Mouse (Mus musculus) kidney, postnatal 0 days (tissue): ENCODE measurements at regions not wholly inside any gene's neighbourhood (a gene's known extent, or its start where the extent isn't known, plus 50 kb on each side); places are given as distances from the start of the nearest gene placed in this dataset.
A peak's percentile ranks its signal among the peaks of the same experiment; 100 is the strongest.

ENCODE experiments used
- ATAC-seq: fragments of 200-750 bp; cut with Nextera tagmentation; replicated peaks from 2 replicates; pipeline ENCODE4 v1.8.0; 2017; ENCODE audit warnings: low read depth, moderate number of reproducible peaks, moderate TSS enrichment, moderate library complexity; ENCODE audit not compliant: low FRiP score
- DNase-seq: peaks from one replicate; pipeline ENCODE4 v3.0.0-alpha.2; 2016; ENCODE audit warnings: low spot score
- H3K27ac ChIP-seq: fragments of 300-500 bp; sonication (generic); 2 replicates; pipeline ENCODE4 v1.5.1; 2014; ENCODE audit warnings: mild to moderate bottlenecking
- H3K27me3 ChIP-seq: fragments of 300-500 bp; sonication (generic); 2 replicates; pipeline ENCODE4 v1.6.1; 2014; ENCODE audit warnings: low read length, mixed read lengths; ENCODE audit not compliant: insufficient read depth
- H3K36me3 ChIP-seq: fragments of 300-500 bp; sonication (generic); 2 replicates; pipeline ENCODE4 v1.6.1; 2014; ENCODE audit warnings: low read length, mixed read lengths; ENCODE audit not compliant: insufficient read depth
- H3K4me1 ChIP-seq: fragments of 300-500 bp; sonication (generic); replicated peaks from 2 replicates; pipeline ENCODE4 v1.6.1; 2014; ENCODE audit warnings: antibody characterized with exemption, low read length, mixed read lengths; ENCODE audit not compliant: insufficient read depth
- H3K4me2 ChIP-seq: fragments of 300-500 bp; sonication (generic); 2 replicates; pipeline ENCODE4 v1.6.1; 2014; ENCODE audit warnings: mild to moderate bottlenecking, low read length, moderate library complexity, mixed read lengths
- H3K4me3 ChIP-seq: fragments of 300-500 bp; sonication (generic); replicated peaks from 2 replicates; pipeline ENCODE4 v1.5.1; 2014; ENCODE audit warnings: low read depth, low read length
- H3K9ac ChIP-seq: fragments of 300-500 bp; sonication (generic); 2 replicates; pipeline ENCODE4 v1.6.1; 2014; ENCODE audit warnings: low read depth, low read length
- H3K9me3 ChIP-seq: fragments of 300-500 bp; sonication (generic); replicated peaks from 2 replicates; pipeline ENCODE4 v1.6.1; 2016; ENCODE audit warnings: low read length, inconsistent platforms, mixed read lengths
- CTCF ChIP-seq: IDR thresholded peaks from 2 replicates; pipeline ENCODE4 v1.5.1; 2016; ENCODE audit warnings: antibody characterized with exemption, low read depth, mild to moderate bottlenecking, moderate library complexity
- WGBS: fragments of 180-500 bp; shearing (Covaris S2); extraction: QIAGEN DNeasy Blood & Tissue Kit; methylation state at CpG from one replicate; pipeline ENCODE4 v1.1.7; 2014; 5-methylcytosine and 5-hydroxymethylcytosine counted together

GRCm38 (mm10) chr4:64175938-64176337, 129.1 kb upstream of the Tnc start:
- TF ChIP-seq CTCF = no peak
- peak; percentile 84 for DNase-seq
- Histone ChIP-seq H3K27me3 (no peaks in the 10 kb centered on the region), H3K9me3 (no peaks in the 10 kb centered on the region), H3K4me1 (no peaks in the 10 kb centered on the region), H3K4me3 (no peak overlapping the region), H3K27ac (no peak overlapping the region), H3K36me3 (no peaks in the 10 kb centered on the region), H3K4me2 (no peak overlapping the region), H3K9ac (no peak overlapping the region)
- ATAC-seq = peak; percentile 79
- WGBS = 39% methylated on average over 3 of the region's 3 CpGs

DNA sequence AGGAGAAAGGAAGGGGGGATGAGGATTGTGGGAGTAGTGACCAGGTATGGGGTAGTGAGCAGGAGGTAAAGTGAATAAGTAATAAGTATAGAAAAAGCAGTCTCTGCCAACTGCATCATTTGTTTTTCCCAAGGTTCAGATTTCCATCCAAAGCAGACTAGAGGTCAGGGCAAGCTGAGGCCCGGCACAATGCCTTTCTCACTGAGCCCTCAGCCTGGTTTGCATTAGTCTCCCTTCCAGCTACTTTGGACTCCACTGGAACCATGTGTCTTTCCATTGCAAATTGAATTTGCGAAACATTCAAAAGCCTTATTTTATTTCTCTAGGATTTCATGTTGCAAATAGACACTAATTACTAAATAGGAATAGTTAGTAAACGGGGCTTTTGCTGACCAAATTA, 124.7 kb upstream of the Tnc start:
- H3K4me1 ChIP-seq = no peaks in the 10 kb centered on the region
- ATAC-seq (no peak), DNase-seq (no peak)
- no peaks in the 10 kb centered on the region for H3K27me3 ChIP-seq
- no peak overlapping the region for H3K9ac ChIP-seq
- WGBS = 72% methylated on average over 3 of the region's 3 CpGs
- no peak overlapping the region for H3K27ac ChIP-seq
- no peaks in the 10 kb centered on the region for H3K36me3 ChIP-seq
- H3K9me3 ChIP-seq = no peaks in the 10 kb centered on the region
- H3K4me2 ChIP-seq = no peak overlapping the region
- TF ChIP-seq CTCF = no peak
- H3K4me3 ChIP-seq = no peak overlapping the region

GRCm38 (mm10) chr4:64148989-64149463, 102.2 kb upstream of the Tnc start:
- Histone ChIP-seq H3K4me2 (no peak overlapping the region), H3K27me3 (no peaks in the 10 kb centered on the region), H3K9ac (no peak overlapping the region), H3K4me1 (no peaks in the 10 kb centered on the region), H3K27ac (no peak overlapping the region), H3K4me3 (no peak overlapping the region), H3K36me3 (no peaks in the 10 kb centered on the region), H3K9me3 (no peaks in the 10 kb centered on the region)
- WGBS = 71% methylated on average over 5 of the region's 5 CpGs
- no peak for DNase-seq
- no peak for TF ChIP-seq CTCF
- no peak for ATAC-seq

GRCm38 (mm10) chr4:64145924-64146323, 99.1 kb upstream of the Tnc start:
- WGBS = 71% methylated on average over 2 of the region's 2 CpGs
- Histone ChIP-seq H3K4me1 (no peaks in the 10 kb centered on the region), H3K27me3 (no peaks in the 10 kb centered on the region), H3K4me3 (no peak overlapping the region), H3K9ac (no peak overlapping the region), H3K36me3 (no peaks in the 10 kb centered on the region), H3K4me2 (no peak overlapping the region), H3K27ac (no peak overlapping the region), H3K9me3 (no peaks in the 10 kb centered on the region)
- TF ChIP-seq CTCF = no peak
- no peak for ATAC-seq
- no peak for DNase-seq

- no peak for TF ChIP-seq CTCF
- no peak overlapping the region for H3K4me3 ChIP-seq
- H3K27ac ChIP-seq = no peak overlapping the region
- H3K4me2 ChIP-seq = no peak overlapping the region
- ATAC-seq (no peak), DNase-seq (no peak)
- H3K4me1 ChIP-seq = no peaks in the 10 kb centered on the region
- 60% methylated on average over 2 of the region's 2 CpGs for WGBS
- H3K27me3 ChIP-seq = no peaks in the 10 kb centered on the region
- no peak overlapping the region for H3K9ac ChIP-seq
- no peaks in the 10 kb centered on the region for H3K9me3 ChIP-seq
- no peaks in the 10 kb centered on the region for H3K36me3 ChIP-seq
Measured at GRCm38 (mm10) chr4:64142963-64143362, 96.1 kb upstream of the Tnc start.

DNA sequence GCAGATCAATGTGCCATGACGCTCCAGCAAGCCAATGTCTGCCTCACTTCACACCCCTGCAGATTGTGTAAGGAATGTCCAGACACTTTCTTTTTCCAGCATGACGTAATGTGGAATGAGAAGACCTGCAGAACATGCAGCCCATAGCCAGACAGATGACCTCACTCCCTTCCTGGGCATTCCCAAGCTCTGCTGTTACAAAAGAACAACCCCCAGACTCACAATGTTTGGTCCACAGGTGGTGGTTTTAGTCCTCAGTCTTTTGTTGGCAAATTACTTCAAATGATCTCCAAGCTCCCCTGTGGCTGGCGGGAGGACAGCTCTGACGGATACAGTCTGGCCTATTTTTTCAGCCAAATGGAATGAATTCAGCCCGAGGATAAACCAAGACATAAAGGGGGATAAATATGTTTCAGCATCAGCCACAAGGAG, 95.6 kb upstream of the Tnc start:
- Histone ChIP-seq H3K36me3 (no peaks in the 10 kb centered on the region), H3K4me3 (no peak overlapping the region), H3K27ac (no peak overlapping the region), H3K9me3 (no peaks in the 10 kb centered on the region), H3K4me1 (no peaks in the 10 kb centered on the region), H3K27me3 (no peaks in the 10 kb centered on the region), H3K4me2 (no peak overlapping the region), H3K9ac (no peak overlapping the region)
- DNase-seq = peak; percentile 34
- 52% methylated on average over 5 of the region's 5 CpGs for WGBS
- no peak for TF ChIP-seq CTCF
- no peak for ATAC-seq

DNA sequence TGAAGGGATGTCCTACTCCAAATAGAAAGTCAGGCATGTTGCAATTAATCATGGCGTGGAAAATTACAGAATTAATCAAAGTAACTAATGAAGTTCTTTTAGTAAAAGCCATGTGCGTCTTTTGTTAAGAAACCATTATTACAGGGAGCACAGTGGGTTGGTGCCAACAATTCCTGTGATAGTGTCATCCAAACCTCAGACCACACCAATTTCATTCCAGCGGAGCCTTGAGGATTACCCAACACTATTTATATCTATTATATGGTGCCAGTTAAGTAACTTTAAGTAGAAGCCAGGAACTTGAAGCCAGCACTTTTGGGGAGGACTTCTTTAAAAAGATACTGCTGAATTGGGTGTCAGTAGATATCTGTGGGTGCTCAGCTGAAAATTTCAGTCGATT, 93.0 kb upstream of the Tnc start:
- ATAC-seq (no peak), DNase-seq (no peak)
- H3K4me3 ChIP-seq = no peak overlapping the region
- TF ChIP-seq CTCF = no peak
- no peaks in the 10 kb centered on the region for H3K27me3 ChIP-seq
- no peak overlapping the region for H3K9ac ChIP-seq
- H3K4me2 ChIP-seq = no peak overlapping the region
- no peaks in the 10 kb centered on the region for H3K9me3 ChIP-seq
- H3K36me3 ChIP-seq = no peaks in the 10 kb centered on the region
- H3K4me1 ChIP-seq = no peaks in the 10 kb centered on the region
- no peak overlapping the region for H3K27ac ChIP-seq
- WGBS = 81% methylated on average over 4 of the region's 4 CpGs
